ENCODE assay signal across 15 mouse cellular contexts in genomic region chr19:43606552-43607530, GRCm38 (mm10). TPM values are rescaled to one million over a fixed set of nuclear protein-coding genes. Genes with fewer than 3 reads are reported as not detected.
DNase-seq lines count a peak whose midpoint lies in the region; ATAC-seq and TF ChIP-seq lines count a peak whose summit lies in the region.
"Had no signal": no experiment of that assay in that cellular context is flagged by ENCODE, and none has a peak within 500 bp of the region (broad histone marks: within the 10 kb centered on the region; RNA-seq: fewer than 3 reads in every experiment).

No protein-coding gene starts in this region.

- no peaks in the 10 kb centered on the region for H3K4me1 ChIP-seq in heart, postnatal 0 days (ENCODE audit: control insufficient read depth, insufficient read depth)
- H3K4me1 ChIP-seq in heart, adult 2 months (ENCODE audit: control insufficient read depth, insufficient read depth, low read length) = no peaks in the 10 kb centered on the region
- H3K4me1 ChIP-seq in E14TG2a.4 (replicated peaks; ENCODE audit: low read depth, low read length) = peaks cover 55% of the 10 kb centered on the region
- 0 out of 2 replicates have a peak, but pooled peaks cover 14% of the 10 kb centered on the region for H3K4me1 ChIP-seq in liver, embryonic 12.5 days

- H3K4me3 ChIP-seq in heart, postnatal 0 days (ENCODE audit: low read depth, low read length) = 0 out of 2 replicates have a peak overlapping the region, but pooled peaks have one; percentile 1
- H3K4me3 ChIP-seq in heart, adult 2 months = no peak overlapping the region
- H3K4me3 ChIP-seq in E14TG2a.4 (replicated peaks; ENCODE audit: low read length) = peak overlapping the region; percentile 43
- 0 out of 2 replicates have a peak overlapping the region, but pooled peaks have one; percentile 7 for H3K4me3 ChIP-seq in liver, embryonic 12.5 days
- H3K4me3 ChIP-seq: left cerebral cortex, adult 2 months had no signal

- H3K9ac ChIP-seq in heart, postnatal 0 days (replicated peaks; ENCODE audit: low read depth, low read length) = no peak overlapping the region
- no peak overlapping the region for H3K9ac ChIP-seq in heart, adult 2 months (ENCODE audit: low read depth, low read length)
- no peak overlapping the region for H3K9ac ChIP-seq in liver, embryonic 12.5 days
- H3K9ac ChIP-seq: hindbrain, embryonic 14.5 days had no signal

- no peak for DNase-seq in heart, postnatal 0 days (ENCODE audit: low spot score)
- DNase-seq in heart, adult 2 months = no peak
- DNase-seq in R1 (ENCODE audit: low read depth, low spot score) = peak; percentile 53
- DNase-seq in right cerebral cortex, adult 2 months (ENCODE audit: low spot score in 2 of 2) = no peak
- DNase-seq in kidney, postnatal 36 days = no peak
- DNase-seq: adrenal gland, postnatal 36 days; cerebellum, adult 18-20 months; gastrocnemius, postnatal 36 days; thymus, postnatal 4 days had no signal

- intact Hi-C loops in heart, adult 2 months (cut with DNase I) = no loop called here

- no peak for TF ChIP-seq CTCF in heart, postnatal 0 days (IDR thresholded peaks at IDR 0.05; ENCODE audit: low read depth)
- TF ChIP-seq CTCF in heart, adult 2 months (IDR thresholded peaks at IDR 0.05) = no peak
- TF ChIP-seq CTCF in E14TG2a.4 (conservative IDR thresholded peaks at IDR 0.05; ENCODE audit: low read length) = no peak

- ATAC-seq in heart, postnatal 0 days (ENCODE audit: insufficient read depth, low read depth) = no peak
- ATAC-seq in liver, embryonic 12.5 days = no peak
- ATAC-seq: forebrain, embryonic 14.5 days had no signal

- H3K36me3 ChIP-seq in heart, postnatal 0 days (replicated peaks; ENCODE audit: control insufficient read depth, insufficient read depth, low read length) = no peaks in the 10 kb centered on the region
- no peaks in the 10 kb centered on the region for H3K36me3 ChIP-seq in heart, adult 2 months (ENCODE audit: control insufficient read depth, insufficient read depth, low read length)
- no peaks in the 10 kb centered on the region for H3K36me3 ChIP-seq in E14TG2a.4 (ENCODE audit: insufficient read depth, low read length)
- no peaks in the 10 kb centered on the region for H3K36me3 ChIP-seq in liver, embryonic 12.5 days

- H3K4me2 ChIP-seq in heart, postnatal 0 days (ENCODE audit: low read depth, low read length) = no peak overlapping the region
- H3K4me2 ChIP-seq in liver, embryonic 12.5 days = peak overlapping the region; percentile 16; the same call in 1 of the 2 replicates
- H3K4me2 ChIP-seq: hindbrain, embryonic 14.5 days had no signal

- no peaks in the 10 kb centered on the region for H3K79me2 ChIP-seq in heart, adult 2 months (replicated peaks; ENCODE audit: control insufficient read depth, insufficient read depth, low read length)

- no peak for TF ChIP-seq POLR2A in heart, adult 2 months (IDR thresholded peaks at IDR 0.05; ENCODE audit: insufficient read depth, low read depth, low read length)

- H3K27me3 ChIP-seq in heart, postnatal 0 days (ENCODE audit: control insufficient read depth, insufficient read depth, low read length) = peaks cover 98% of the 10 kb centered on the region
- H3K27me3 ChIP-seq in heart, adult 2 months (ENCODE audit: control insufficient read depth, insufficient read depth, low read length) = peaks cover 36% of the 10 kb centered on the region
- peaks cover 97% of the 10 kb centered on the region for H3K27me3 ChIP-seq in E14TG2a.4 (ENCODE audit: insufficient read depth, low read length)
- H3K27me3 ChIP-seq in liver, embryonic 12.5 days (replicated peaks) = peaks cover 98% of the 10 kb centered on the region

- WGBS in heart, postnatal 0 days = 2% methylated on average over 39 of the region's 40 CpGs
- WGBS in heart, adult 2 months = 3% methylated on average over 40 of the region's 40 CpGs
- under 1% methylated on average over 37 of the region's 40 CpGs for whole genome bisulfite sequencing in liver, embryonic 12.5 days (ENCODE audit: insufficient replicate concordance)

- no peak for TF ChIP-seq EP300 in heart, postnatal 0 days (IDR thresholded peaks at IDR 0.05; ENCODE audit: low read depth)
- no peak for TF ChIP-seq EP300 in heart, adult 2 months (IDR thresholded peaks at IDR 0.05; ENCODE audit: insufficient read depth, low read depth, low read length)

- H3K27ac ChIP-seq in heart, postnatal 0 days (ENCODE audit: low read depth) = no peak overlapping the region
- H3K27ac ChIP-seq in heart, adult 2 months = no peak overlapping the region
- H3K27ac ChIP-seq in liver, embryonic 12.5 days = no peak overlapping the region
- H3K27ac ChIP-seq: hindbrain, embryonic 14.5 days; left cerebral cortex, adult 2 months had no signal

- no peaks in the 10 kb centered on the region for H3K9me3 ChIP-seq in heart, postnatal 0 days (replicated peaks; ENCODE audit: control insufficient read depth, low read length)
- H3K9me3 ChIP-seq in E14TG2a.4 (ENCODE audit: low read length) = no peaks in the 10 kb centered on the region
- no peaks in the 10 kb centered on the region for H3K9me3 ChIP-seq in liver, embryonic 12.5 days (replicated peaks)

RNA-seq across cellular contexts. Expression of gene Nkx2-3, which starts 5.3 kb away (rescaled TPM):
- total RNA-seq in heart, postnatal 0 days (2014; rRNA removed; ENCODE audit: low replicate concordance) = 0.15 TPM in 1 of 2 replicates, not detected in the other
- not detected in 2 replicates for polyA plus RNA-seq in heart, postnatal 0 days (2015; fragmentation: Nextera tagmentation; extraction: Ambion mirVana)
- total RNA-seq in heart, adult 2 months (2021) = not detected
- polyA plus RNA-seq in heart, adult 2 months (2012; rRNA removed) = not detected in 2 replicates
- polyA plus RNA-seq in liver, embryonic 12.5 days (2016; fragmentation: Nextera tagmentation; extraction: Ambion mirVana) = 0.33 and 1.2 TPM in 2 replicates
- total RNA-seq: adrenal gland, postnatal 36 days; gastrocnemius, postnatal 36 days; left cerebral cortex, adult 2 months; liver, adult 2 months had no signal
- polyA plus RNA-seq: hindbrain, embryonic 14.5 days had no signal
